Mouse (Mus musculus): ENCODE measurements around the gene Flot1.

Flot1 gene

GRCm38 (mm10) chr17:35822964-35823937 is at the start of gene Flot1:
Gene Flot1, plus strand, starts transcription at chr17:35823230.
- peak; percentile 86 for DNase-seq

- no peak for DNase-seq
Measured at GRCm38 (mm10) chr17:35776811-35777609, 46.0 kb upstream of the Flot1 start.

GRCm38 (mm10) chr17:35778965-35779364 is 44.1 kb upstream of the Flot1 start:
- DNase-seq: no peak

- DNase-seq: no peak
Measured at GRCm38 (mm10) chr17:35779466-35780205, 43.4 kb upstream of the Flot1 start.

- no peak for DNase-seq
Measured at GRCm38 (mm10) chr17:35780362-35780761, 42.7 kb upstream of the Flot1 start.

- DNase-seq: peak; percentile 51
Measured at GRCm38 (mm10) chr17:35782398-35782797, 40.6 kb upstream of the Flot1 start.

- DNase-seq: no peak
Measured at GRCm38 (mm10) chr17:35782924-35783323, 40.1 kb upstream of the Flot1 start.

- no peak for DNase-seq
Measured at GRCm38 (mm10) chr17:35783944-35784343, 39.1 kb upstream of the Flot1 start.

GRCm38 (mm10) chr17:35785140-35785539 is 37.9 kb upstream of the Flot1 start:
- DNase-seq: no peak

- no peak for DNase-seq
Measured at GRCm38 (mm10) chr17:35787493-35787892, 35.5 kb upstream of the Flot1 start.

- DNase-seq: no peak
Measured at GRCm38 (mm10) chr17:35788025-35788424, 35.0 kb upstream of the Flot1 start.

GRCm38 (mm10) chr17:35790933-35791332 is 32.1 kb upstream of the Flot1 start:
- no peak for DNase-seq

GRCm38 (mm10) chr17:35792837-35793236 is 30.2 kb upstream of the Flot1 start:
- DNase-seq: no peak

GRCm38 (mm10) chr17:35795099-35795498 is 27.9 kb upstream of the Flot1 start:
- DNase-seq: no peak

GRCm38 (mm10) chr17:35795656-35796055 is 27.4 kb upstream of the Flot1 start:
- DNase-seq: no peak

- DNase-seq: no peak
Measured at GRCm38 (mm10) chr17:35796835-35797234, 26.2 kb upstream of the Flot1 start.

- no peak for DNase-seq
Measured at GRCm38 (mm10) chr17:35800905-35801304, 22.1 kb upstream of the Flot1 start.

GRCm38 (mm10) chr17:35803020-35803419 is 20.0 kb upstream of the Flot1 start:
- DNase-seq: no peak

GRCm38 (mm10) chr17:35803858-35804399 is 19.1 kb upstream of the Flot1 start:
- no peak for DNase-seq

GRCm38 (mm10) chr17:35808073-35808472 is 15.0 kb upstream of the Flot1 start:
- DNase-seq: no peak

GRCm38 (mm10) chr17:35809395-35809794 is 13.6 kb upstream of the Flot1 start:
- no peak for DNase-seq

GRCm38 (mm10) chr17:35810900-35811648 is 12.0 kb upstream of the Flot1 start:
- no peak for DNase-seq

All from thymus, postnatal 14 days (tissue).